In the genomic region with DNA sequence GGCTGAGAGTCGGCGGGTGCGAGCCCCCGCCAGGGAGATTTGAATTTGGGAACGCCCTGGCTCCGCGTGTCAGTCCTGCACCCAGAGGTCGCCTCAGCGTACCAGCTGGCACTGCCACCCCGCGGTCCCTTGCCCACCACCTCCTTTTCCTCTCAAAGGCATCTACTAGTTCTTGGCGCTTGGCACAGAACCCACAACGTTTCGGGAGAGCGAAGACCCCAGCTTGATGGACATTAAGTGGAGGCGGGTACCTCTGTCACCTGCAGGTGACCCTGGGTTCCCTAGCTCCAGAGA, we compare ENCODE assay signal across 8 mouse cellular contexts. TPM values are rescaled to one million over a fixed set of nuclear protein-coding genes. Genes with fewer than 3 reads are reported as not detected.
DNase-seq lines count a peak whose midpoint lies in the region; ATAC-seq and TF ChIP-seq lines count a peak whose summit lies in the region.

No protein-coding gene starts in this region.

- H3K4me1 ChIP-seq in heart, embryonic 14.5 days (ENCODE audit: control insufficient read depth in 2 of 2, insufficient read depth in 2 of 2, low read length in 2 of 2) = peaks cover 3 to 10% of the 10 kb centered on the region in 2 experiments
- H3K4me1 ChIP-seq in ES-Bruce4 (ENCODE audit: control insufficient read depth, insufficient read depth, low read length) = no peaks in the 10 kb centered on the region
- peaks cover 41% of the 10 kb centered on the region for H3K4me1 ChIP-seq in forebrain, embryonic 15.5 days
- peaks cover 8% of the 10 kb centered on the region for H3K4me1 ChIP-seq in liver, postnatal 0 days (ENCODE audit: insufficient read depth)

- peak overlapping the region; percentile 100 for H3K4me2 ChIP-seq in heart, embryonic 14.5 days (ENCODE audit: low read length)
- H3K4me2 ChIP-seq in forebrain, embryonic 15.5 days (replicated peaks) = peak overlapping the region; percentile 78
- H3K4me2 ChIP-seq in liver, postnatal 0 days (ENCODE audit: low read depth, low read length) = peak overlapping the region; percentile 99

- H3K27me3 ChIP-seq in heart, embryonic 14.5 days (ENCODE audit: control insufficient read depth, insufficient read depth, low read length) = no peaks in the 10 kb centered on the region
- H3K27me3 ChIP-seq in ES-Bruce4 (ENCODE audit: control insufficient read depth, insufficient read depth, low read length, poor library complexity, severe bottlenecking) = 0 out of 2 replicates have a peak, but pooled peaks cover 2% of the 10 kb centered on the region
- H3K27me3 ChIP-seq in forebrain, embryonic 15.5 days = no peaks in the 10 kb centered on the region
- 0 out of 2 replicates have a peak, but pooled peaks cover 4% of the 10 kb centered on the region for H3K27me3 ChIP-seq in liver, postnatal 0 days (ENCODE audit: insufficient read depth, low read length)

- H3K9ac ChIP-seq in heart, embryonic 14.5 days (ENCODE audit: low read length) = peak overlapping the region; percentile 94
- H3K9ac ChIP-seq in ES-Bruce4 (ENCODE audit: low read depth, poor library complexity, severe bottlenecking) = peak overlapping the region; percentile 81
- peak overlapping the region; percentile 88 for H3K9ac ChIP-seq in forebrain, embryonic 15.5 days (replicated peaks)
- H3K9ac ChIP-seq in liver, postnatal 0 days (replicated peaks) = peak overlapping the region; percentile 80

- no peak for ATAC-seq in heart, embryonic 14.5 days (ENCODE audit: insufficient number of reproducible peaks, insufficient read depth, low FRiP score, low read depth)
- no peak for ATAC-seq in forebrain, embryonic 15.5 days (replicated peaks)
- no peak for ATAC-seq in liver, postnatal 0 days

- TF ChIP-seq EP300 in ES-Bruce4 (IDR thresholded peaks at IDR 0.05; ENCODE audit: insufficient read depth, low read depth, low read length) = no peak
- TF ChIP-seq EP300 in liver, postnatal 0 days (IDR thresholded peaks at IDR 0.05; ENCODE audit: low read depth) = no peak

- no peak for TF ChIP-seq CTCF in ES-Bruce4 (IDR thresholded peaks at IDR 0.05; ENCODE audit: low read depth, low read length)
- TF ChIP-seq CTCF in liver, postnatal 0 days (IDR thresholded peaks at IDR 0.05; ENCODE audit: low read depth) = no peak

- TF ChIP-seq POLR2A in ES-Bruce4 (IDR thresholded peaks at IDR 0.05; ENCODE audit: insufficient read depth, low read length) = no peak

- 4% methylated on average over 14 of the region's 16 CpGs for WGBS in heart, embryonic 14.5 days
- WGBS in forebrain, embryonic 15.5 days = 7% methylated on average over 12 of the region's 16 CpGs
- WGBS in liver, postnatal 0 days (ENCODE audit: insufficient replicate concordance) = 3% methylated on average over 16 of the region's 16 CpGs

- no peaks in the 10 kb centered on the region for H3K9me3 ChIP-seq in heart, embryonic 14.5 days (ENCODE audit: control insufficient read depth, low read length)
- no peaks in the 10 kb centered on the region for H3K9me3 ChIP-seq in ES-Bruce4 (replicated peaks; ENCODE audit: control insufficient read depth, insufficient read depth, low read length, poor library complexity, severe bottlenecking)
- H3K9me3 ChIP-seq in forebrain, embryonic 15.5 days = no peaks in the 10 kb centered on the region
- no peaks in the 10 kb centered on the region for H3K9me3 ChIP-seq in liver, postnatal 0 days (ENCODE audit: low read length)

- H3K27ac ChIP-seq in heart, embryonic 14.5 days (replicated peaks in 1 of 2; ENCODE audit: control insufficient read depth in 1 of 2, insufficient read depth in 1 of 2, low read depth in 2 of 2, low read length in 2 of 2) = peak overlapping the region in 1 of 2 experiments; percentile 92; a peak in 1 of 4 replicates
- H3K27ac ChIP-seq in ES-Bruce4 (ENCODE audit: insufficient read depth, low read length) = no peak overlapping the region
- H3K27ac ChIP-seq in forebrain, embryonic 15.5 days (replicated peaks) = peak overlapping the region; percentile 91
- H3K27ac ChIP-seq in liver, postnatal 0 days (ENCODE audit: low read depth) = peak overlapping the region; percentile 89

- no peak for DNase-seq in heart, adult 9 months (ENCODE audit: low spot score in 2 of 2)
- no peak for DNase-seq in liver, postnatal 0 days
- DNase-seq in thymus, postnatal 25 days = no peak
- no peak for DNase-seq in embryo, embryonic 9.5 days (ENCODE audit: extremely low spot score)
- DNase-seq in kidney, adult 11 months = no peak

- peak overlapping the region; percentile 90 to 95 for H3K4me3 ChIP-seq in heart, embryonic 14.5 days (ENCODE audit: control insufficient read depth in 1 of 2, insufficient read depth in 1 of 2, low read depth in 1 of 2, low read length in 2 of 2)
- peak overlapping the region; percentile 63 for H3K4me3 ChIP-seq in ES-Bruce4 (ENCODE audit: low read depth, low read length)
- peak overlapping the region; percentile 82 for H3K4me3 ChIP-seq in forebrain, embryonic 15.5 days
- H3K4me3 ChIP-seq in liver, postnatal 0 days (ENCODE audit: low read depth, low read length) = peak overlapping the region; percentile 84

- no peaks in the 10 kb centered on the region for H3K36me3 ChIP-seq in heart, embryonic 14.5 days (ENCODE audit: control insufficient read depth, insufficient read depth, low read length)
- H3K36me3 ChIP-seq in ES-Bruce4 (ENCODE audit: control insufficient read depth, insufficient read depth, low read length, poor library complexity, severe bottlenecking) = no peaks in the 10 kb centered on the region
- H3K36me3 ChIP-seq in forebrain, embryonic 15.5 days = no peaks in the 10 kb centered on the region
- no peaks in the 10 kb centered on the region for H3K36me3 ChIP-seq in liver, postnatal 0 days (replicated peaks; ENCODE audit: insufficient read depth, low read length)

RNA-seq across cellular contexts. Expression of gene Nin, which starts 1.5 kb away (rescaled TPM):
- polyA plus RNA-seq in heart, embryonic 14.5 days (2014; fragmentation: Nextera tagmentation; extraction: Ambion mirVana) = 10.8 and 11.5 TPM in 2 replicates
- polyA plus RNA-seq in ES-Bruce4 (2011; ENCODE audit: insufficient read depth, insufficient read length, low read depth, missing spikeins) = 6.3 and 7.3 TPM in 2 replicates
- 33.5 and 34.9 TPM in 2 replicates for polyA plus RNA-seq in forebrain, embryonic 15.5 days (2015; fragmentation: Nextera tagmentation; extraction: Ambion mirVana)
- polyA plus RNA-seq in liver, postnatal 0 days (2015; fragmentation: Nextera tagmentation; extraction: Ambion mirVana) = 1.9 and 2.9 TPM in 2 replicates

RNA-seq across cellular contexts. Expression of gene Abhd12b, which starts 41.9 kb away (rescaled TPM):
- not detected in 2 replicates for polyA plus RNA-seq in heart, embryonic 14.5 days (2014; fragmentation: Nextera tagmentation; extraction: Ambion mirVana)
- polyA plus RNA-seq in ES-Bruce4 (2011; ENCODE audit: insufficient read depth, insufficient read length, low read depth, missing spikeins) = not detected in 2 replicates
- polyA plus RNA-seq in forebrain, embryonic 15.5 days (2015; fragmentation: Nextera tagmentation; extraction: Ambion mirVana) = not detected in 2 replicates
- not detected in 2 replicates for polyA plus RNA-seq in liver, postnatal 0 days (2015; fragmentation: Nextera tagmentation; extraction: Ambion mirVana)
